Mouse (Mus musculus) kidney, embryonic 15.5 days (tissue): Measurements from ENCODE around the gene 2310061I04Rik. TPM values are rescaled to one million over a fixed set of nuclear protein-coding genes. Genes with fewer than 3 reads are reported as not detected.

Experiments used
- ATAC-seq: fragments of 200-750 bp; cut with Nextera tagmentation; replicated peaks from 2 replicates; pipeline ENCODE4 v1.8.0; 2017; ENCODE audit warnings: moderate TSS enrichment; ENCODE audit not compliant: low FRiP score
- H3K27ac ChIP-seq: fragments of 300-500 bp; sonication (generic); 2 replicates; pipeline ENCODE4 v1.5.1; 2015; ENCODE audit warnings: mild to moderate bottlenecking, inconsistent platforms
- H3K27me3 ChIP-seq: fragments of 300-500 bp; sonication (generic); 2 replicates; pipeline ENCODE4 v1.6.1; 2015; ENCODE audit warnings: inconsistent platforms
- H3K36me3 ChIP-seq: fragments of 300-500 bp; sonication (generic); 2 replicates; pipeline ENCODE4 v1.6.1; 2015; ENCODE audit warnings: inconsistent platforms
- H3K4me1 ChIP-seq: fragments of 300-500 bp; sonication (generic); 2 replicates; pipeline ENCODE4 v1.6.1; 2015; ENCODE audit warnings: inconsistent platforms
- H3K4me2 ChIP-seq: fragments of 300-500 bp; sonication (generic); 2 replicates; pipeline ENCODE4 v1.6.1; 2015; ENCODE audit warnings: moderate library complexity, mild to moderate bottlenecking, inconsistent platforms
- H3K4me3 ChIP-seq: fragments of 300-500 bp; sonication (generic); replicated peaks from 2 replicates; pipeline ENCODE4 v1.5.1; 2015; ENCODE audit warnings: mild to moderate bottlenecking, inconsistent platforms
- H3K9ac ChIP-seq: fragments of 300-500 bp; sonication (generic); 2 replicates; pipeline ENCODE4 v1.6.1; 2015; ENCODE audit warnings: mild to moderate bottlenecking, inconsistent platforms
- H3K9me3 ChIP-seq: fragments of 300-500 bp; sonication (generic); replicated peaks from 2 replicates; pipeline ENCODE4 v1.6.1; 2016; ENCODE audit warnings: inconsistent platforms
- WGBS: fragments of 180-500 bp; shearing (Covaris S2); methylation state at CpG from one replicate; pipeline ENCODE4 v1.1.7; 2015; ENCODE audit warnings: mixed read lengths; 5-methylcytosine and 5-hydroxymethylcytosine counted together
- polyA plus RNA-seq: library from polyadenylated mRNA; unstranded; fragments of >200 nt; fragmentation: Nextera tagmentation; extraction: Ambion mirVana; gene quantifications from 2 replicates; pipeline ENCODE4 v1.2.1, GENCODE M21; 2015

The 2310061I04Rik gene
- polyA plus RNA-seq, 1 experiment from 2014 or later: 34.7 TPM

DNA sequence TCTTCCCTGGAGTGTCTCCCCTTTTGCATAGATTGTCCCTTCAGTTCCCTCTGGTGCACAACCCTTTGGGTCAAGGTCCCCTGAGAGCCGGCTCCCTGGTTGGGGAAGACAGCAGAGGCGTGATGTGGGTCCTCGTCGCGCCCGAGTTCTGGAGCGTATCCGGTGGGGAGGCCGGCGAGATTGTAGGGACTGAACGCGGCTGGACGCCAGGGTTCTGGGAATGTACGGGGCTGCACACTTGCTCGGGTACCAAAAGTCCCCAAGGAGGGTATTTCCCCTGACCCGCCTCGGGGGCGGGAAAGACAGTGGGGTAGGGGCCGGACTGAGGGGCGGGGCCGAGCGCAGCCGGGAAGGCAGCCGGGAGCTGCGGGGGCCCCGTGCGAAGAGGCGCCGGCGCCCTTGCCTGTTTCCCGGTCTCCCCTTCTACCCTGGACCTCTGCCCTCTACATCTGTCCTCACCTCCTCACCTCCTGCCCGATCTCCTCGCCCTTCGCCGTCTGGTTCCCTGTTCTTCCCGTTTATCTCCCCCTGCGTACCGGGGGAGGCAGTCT, 30.9 kb downstream of the 2310061I04Rik start:
- peak; percentile 44 for ATAC-seq
- WGBS: 0% methylated on average over 28 of the region's 38 CpGs
- H3K4me2 ChIP-seq: peak overlapping the region; percentile 85
- no peaks in the 10 kb centered on the region for H3K9me3 ChIP-seq
- peaks cover 69% of the 10 kb centered on the region for H3K4me1 ChIP-seq
- H3K36me3 ChIP-seq: peaks cover 9% of the 10 kb centered on the region
- H3K27me3 ChIP-seq: no peaks in the 10 kb centered on the region
- peak overlapping the region; percentile 72 for H3K9ac ChIP-seq
- H3K27ac ChIP-seq: peak overlapping the region; percentile 99
- peak overlapping the region; percentile 65 for H3K4me3 ChIP-seq

DNA sequence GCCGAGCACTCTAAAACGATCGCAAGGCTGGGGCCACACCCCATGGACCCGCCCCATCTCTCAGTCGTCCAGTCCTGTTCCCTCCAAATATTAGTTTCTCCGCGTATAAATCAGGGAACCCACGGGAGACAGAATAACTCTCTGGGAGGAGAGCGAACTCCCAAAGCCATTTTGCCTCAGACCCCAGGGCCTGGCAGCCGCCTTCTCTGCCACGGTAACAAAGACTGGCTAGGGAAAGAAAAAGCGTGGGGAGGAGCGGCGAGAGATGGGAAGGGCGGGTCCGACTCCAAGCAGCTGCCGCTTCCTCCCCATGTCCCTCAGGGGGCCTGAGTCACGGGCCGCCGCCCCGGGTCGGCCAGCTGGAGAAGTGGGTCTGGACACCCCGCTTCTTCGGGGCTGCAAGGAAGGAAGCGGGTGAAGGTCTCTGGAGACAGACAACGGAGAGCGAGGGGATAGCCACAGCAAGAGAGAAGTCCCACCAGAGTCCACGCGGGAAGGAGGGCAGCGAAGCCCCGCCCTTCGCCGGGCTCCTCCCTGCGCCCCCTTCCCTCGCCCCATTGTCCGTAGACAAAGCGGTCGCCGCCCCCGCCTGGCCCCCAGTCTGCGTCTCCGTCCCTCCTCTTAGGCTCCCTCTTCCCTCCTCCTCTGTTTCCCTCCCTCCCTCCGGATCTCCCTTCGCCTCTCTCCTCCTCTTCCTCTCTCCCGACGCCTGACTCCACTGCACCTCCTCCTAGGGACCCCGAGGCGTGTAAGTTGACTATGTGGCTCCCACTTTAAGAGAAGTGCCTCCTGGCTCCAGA, 31.6 kb downstream of the 2310061I04Rik start, which contains the start of gene Ppp1r18:
TSS of gene Ppp1r18 (plus strand) at position 113 of the 800 bp plus-strand sequence.
- peaks cover 67% of the 10 kb centered on the region for H3K4me1 ChIP-seq
- H3K36me3 ChIP-seq: peaks cover 2% of the 10 kb centered on the region; the same call in 1 of the 2 replicates
- H3K27me3 ChIP-seq: no peaks in the 10 kb centered on the region
- ATAC-seq: peak; percentile 62
- peak within 1 kb of the TSS; percentile 99 for H3K27ac ChIP-seq
- H3K9ac ChIP-seq: peak within 1 kb of the TSS; percentile 72
- H3K9me3 ChIP-seq: no peaks in the 10 kb centered on the region
- H3K4me3 ChIP-seq: peak within 1 kb of the TSS; percentile 65
- WGBS: under 1% methylated on average over 48 of the region's 48 CpGs
- peak within 1 kb of the TSS; percentile 85 for H3K4me2 ChIP-seq

GRCm38 (mm10) chr17:35864832-35865353, 32.3 kb downstream of the 2310061I04Rik start:
- peak overlapping the region; percentile 72 for H3K9ac ChIP-seq
- H3K27me3 ChIP-seq: no peaks in the 10 kb centered on the region
- H3K4me2 ChIP-seq: peak overlapping the region; percentile 85
- 22% methylated on average over 10 of the region's 10 CpGs for WGBS
- peak overlapping the region; percentile 65 for H3K4me3 ChIP-seq
- no peaks in the 10 kb centered on the region for H3K9me3 ChIP-seq
- H3K36me3 ChIP-seq: no peaks in the 10 kb centered on the region
- no peak for ATAC-seq
- peak overlapping the region; percentile 99 for H3K27ac ChIP-seq
- H3K4me1 ChIP-seq: peaks cover 62% of the 10 kb centered on the region

DNA sequence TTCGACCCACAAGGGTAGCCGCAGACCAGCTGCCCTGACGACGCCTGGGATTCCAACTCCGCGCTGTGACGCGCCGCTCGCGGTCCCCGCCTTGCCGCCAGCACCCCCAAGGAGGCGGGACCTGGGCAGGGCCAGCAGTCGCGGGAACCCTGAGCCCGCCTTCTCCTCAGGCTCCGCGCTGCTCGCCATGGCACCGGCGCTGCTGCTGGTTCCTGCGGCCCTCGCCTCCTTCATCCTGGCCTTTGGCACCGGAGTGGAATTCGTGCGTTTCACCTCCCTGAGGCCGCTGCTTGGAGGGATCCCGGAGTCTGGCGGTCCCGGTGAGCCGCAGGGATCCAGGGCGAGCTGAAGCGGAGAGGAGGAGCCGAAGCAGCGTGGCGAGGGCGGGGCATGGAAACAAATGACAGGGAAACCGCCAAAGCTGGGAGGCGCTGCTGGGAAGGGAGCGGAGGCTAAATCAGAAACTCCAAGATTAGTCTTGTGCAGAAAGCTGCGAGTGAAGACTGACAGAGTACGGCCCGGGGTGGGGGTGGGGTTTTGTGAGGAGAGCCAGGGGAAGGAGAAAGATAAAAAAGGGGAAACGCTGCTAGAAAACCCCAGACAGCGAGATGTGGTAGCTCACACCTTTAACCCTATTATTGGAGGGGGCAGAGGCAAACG, 35.9 kb downstream of the 2310061I04Rik start, which contains the start of gene Nrm:
TSS of gene Nrm (plus strand) at position 121 of the 660 bp plus-strand sequence.
- Histone ChIP-seq H3K4me2 (peak within 1 kb of the TSS; percentile 65), H3K9me3 (no peaks in the 10 kb centered on the region), H3K27me3 (no peaks in the 10 kb centered on the region), H3K27ac (peak within 1 kb of the TSS; percentile 94), H3K4me3 (peak within 1 kb of the TSS; percentile 71), H3K4me1 (peaks cover 28% of the 10 kb centered on the region), H3K36me3 (peaks cover 29% of the 10 kb centered on the region), H3K9ac (peak within 1 kb of the TSS; percentile 72)
- WGBS: under 1% methylated on average over 47 of the region's 47 CpGs
- ATAC-seq: peak; percentile 90

DNA sequence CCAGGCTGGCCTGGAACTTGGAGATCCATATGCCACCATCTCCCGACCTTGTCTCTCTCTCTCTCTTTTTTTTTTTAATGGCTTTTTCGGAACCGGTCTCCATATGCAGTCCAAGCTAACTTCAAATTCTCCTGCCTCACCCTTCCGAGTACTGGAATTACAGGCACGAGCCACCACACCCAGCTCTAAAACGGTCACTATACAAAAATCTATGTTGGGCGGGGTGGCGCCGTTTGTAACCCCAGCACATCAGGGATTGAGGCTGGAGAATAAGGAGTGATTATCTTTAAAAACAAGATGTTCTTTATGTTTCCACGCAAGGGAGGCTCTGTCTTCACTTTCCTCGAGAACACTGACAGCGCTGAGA, 36.4 kb downstream of the 2310061I04Rik start:
- 4% methylated on average over 12 of the region's 12 CpGs for whole genome bisulfite sequencing
- Histone ChIP-seq H3K9me3 (no peaks in the 10 kb centered on the region), H3K27ac (peak overlapping the region; percentile 94), H3K9ac (peak overlapping the region; percentile 72), H3K27me3 (no peaks in the 10 kb centered on the region), H3K4me1 (peaks cover 25% of the 10 kb centered on the region), H3K4me2 (peak overlapping the region; percentile 65), H3K4me3 (peak overlapping the region; percentile 71), H3K36me3 (peaks cover 33% of the 10 kb centered on the region)
- no peak for ATAC-seq

DNA sequence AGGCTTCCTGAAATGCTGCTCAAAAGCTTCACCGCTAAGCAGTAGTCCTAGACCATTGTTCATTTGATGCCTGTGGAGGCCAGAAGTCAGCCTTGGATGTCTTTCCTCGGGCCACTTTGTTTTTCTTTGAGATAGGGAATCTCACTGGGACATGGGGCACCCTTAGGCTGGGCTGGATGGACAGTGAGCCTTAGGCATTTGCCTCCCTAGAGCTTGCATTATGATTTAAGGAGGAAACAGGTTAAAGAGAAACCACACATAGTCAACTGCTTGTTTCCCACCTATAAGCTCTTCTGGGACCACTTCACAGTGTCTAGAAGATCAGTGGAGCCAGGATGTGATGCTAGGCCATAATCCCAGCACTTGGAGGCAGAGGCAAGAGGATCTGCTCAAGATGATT, 37.4 kb downstream of the 2310061I04Rik start:
- peaks cover 19% of the 10 kb centered on the region for H3K4me1 ChIP-seq
- H3K27ac ChIP-seq: no peak overlapping the region
- peaks cover 39% of the 10 kb centered on the region for H3K36me3 ChIP-seq
- no peak overlapping the region for H3K9ac ChIP-seq
- 49% methylated on average over 2 of the region's 2 CpGs for WGBS
- no peaks in the 10 kb centered on the region for H3K9me3 ChIP-seq
- H3K4me3 ChIP-seq: no peak overlapping the region
- H3K27me3 ChIP-seq: no peaks in the 10 kb centered on the region
- ATAC-seq: no peak
- no peak overlapping the region for H3K4me2 ChIP-seq

- H3K9me3 ChIP-seq: no peaks in the 10 kb centered on the region
- H3K4me3 ChIP-seq: no peak overlapping the region
- no peak for ATAC-seq
- H3K9ac ChIP-seq: no peak overlapping the region
- no peak overlapping the region for H3K4me2 ChIP-seq
- peaks cover 14% of the 10 kb centered on the region for H3K4me1 ChIP-seq
- H3K36me3 ChIP-seq: peaks cover 44% of the 10 kb centered on the region
- WGBS: 91% methylated on average over 1 of the region's 1 CpGs
- H3K27me3 ChIP-seq: no peaks in the 10 kb centered on the region
- H3K27ac ChIP-seq: no peak overlapping the region
Observed at GRCm38 (mm10) chr17:35859371-35859770, 37.9 kb downstream of the 2310061I04Rik start.

DNA sequence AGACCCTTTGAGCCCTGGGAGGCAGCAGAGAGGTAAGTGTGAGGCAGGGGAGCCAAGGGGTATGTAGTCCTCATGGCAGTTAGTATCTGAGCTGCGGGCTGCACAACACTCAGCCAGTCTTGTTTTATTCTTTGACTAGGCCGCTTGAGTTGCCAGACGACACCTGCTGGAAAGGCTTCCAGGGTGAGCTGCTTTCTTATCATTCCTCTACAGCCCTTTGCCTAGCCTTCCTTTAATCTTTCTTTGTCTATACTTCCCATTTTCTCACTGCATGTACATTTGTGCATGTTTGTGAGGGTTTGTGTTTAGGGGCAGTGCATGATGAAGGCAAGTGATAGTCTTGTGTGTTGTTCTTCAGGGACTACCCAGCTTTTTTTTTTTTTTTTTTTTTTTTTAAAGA, 46.3 kb downstream of the 2310061I04Rik start:
- 96% methylated on average over 3 of the region's 3 CpGs for WGBS
- Histone ChIP-seq H3K9me3 (no peaks in the 10 kb centered on the region), H3K4me3 (no peak overlapping the region), H3K27ac (no peak overlapping the region), H3K4me1 (no peaks in the 10 kb centered on the region), H3K4me2 (no peak overlapping the region), H3K36me3 (peaks cover 94% of the 10 kb centered on the region), H3K27me3 (no peaks in the 10 kb centered on the region), H3K9ac (no peak overlapping the region)
- no peak for ATAC-seq

DNA sequence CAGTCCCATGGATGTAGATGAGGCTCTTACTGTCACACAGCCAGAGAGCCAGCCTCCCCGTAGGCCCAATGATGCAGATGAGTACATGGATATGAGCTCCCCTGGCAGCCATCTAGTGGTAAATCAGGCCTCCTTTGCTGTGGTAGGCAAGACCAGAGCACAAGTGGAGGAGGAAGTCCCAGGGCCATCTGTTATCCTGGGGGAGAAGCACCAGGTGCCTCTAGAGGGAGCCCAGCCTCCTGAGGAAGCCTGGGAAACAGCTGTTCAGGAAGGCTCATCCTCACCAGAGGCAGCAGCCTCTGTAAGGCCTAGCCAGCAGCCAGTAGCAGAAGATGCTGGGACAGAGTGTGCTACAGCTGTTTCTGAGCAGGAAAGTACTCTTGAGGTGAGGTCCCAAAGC, 49.1 kb downstream of the 2310061I04Rik start:
- peak; percentile 60; the same call in 1 of the 2 replicates for ATAC-seq
- WGBS: 54% methylated on average over 1 of the region's 1 CpGs

DNA sequence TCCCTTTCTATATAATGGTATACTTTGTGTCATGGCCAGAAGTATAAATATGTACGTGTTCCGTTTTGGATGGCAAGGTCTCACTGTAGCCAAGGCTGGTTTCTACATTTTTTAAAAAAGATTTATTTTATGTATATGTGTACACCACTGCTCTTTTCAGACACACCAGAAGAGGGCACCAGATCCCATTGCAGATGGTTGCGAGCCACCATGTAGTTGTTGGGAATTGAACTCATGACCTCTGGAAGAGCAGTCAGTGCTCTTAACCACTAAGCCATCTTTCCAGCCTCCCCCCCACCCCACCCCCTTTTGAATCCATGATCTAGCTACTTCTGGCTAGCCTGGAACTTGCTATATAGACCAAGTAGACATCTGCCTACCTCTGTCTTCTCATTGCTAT, 53.7 kb downstream of the 2310061I04Rik start:
- H3K9me3 ChIP-seq: no peaks in the 10 kb centered on the region
- H3K4me1 ChIP-seq: peaks cover 27% of the 10 kb centered on the region
- ATAC-seq: no peak
- no peak overlapping the region for H3K4me3 ChIP-seq
- 95% methylated on average over 3 of the region's 3 CpGs for WGBS
- no peaks in the 10 kb centered on the region for H3K27me3 ChIP-seq
- no peak overlapping the region for H3K27ac ChIP-seq
- H3K9ac ChIP-seq: no peak overlapping the region
- peaks cover 44% of the 10 kb centered on the region for H3K36me3 ChIP-seq
- no peak overlapping the region for H3K4me2 ChIP-seq

More for the DNA sequence above, 49.1 kb downstream of the 2310061I04Rik start:
- no peak overlapping the region for H3K9ac ChIP-seq
- no peaks in the 10 kb centered on the region for H3K9me3 ChIP-seq
- H3K36me3 ChIP-seq: peaks cover 88% of the 10 kb centered on the region
- H3K27me3 ChIP-seq: no peaks in the 10 kb centered on the region
- H3K4me2 ChIP-seq: no peak overlapping the region
- no peak overlapping the region for H3K4me3 ChIP-seq
- H3K4me1 ChIP-seq: peaks cover 2% of the 10 kb centered on the region
- H3K27ac ChIP-seq: no peak overlapping the region
